Mouse (Mus musculus) heart, postnatal 25 days (tissue): ENCODE measurements around the gene Rptor. TPM values are rescaled to one million over a fixed set of nuclear protein-coding genes. Genes with fewer than 3 reads are reported as not detected.

Experiments
- DNase-seq: peaks from one replicate; pipeline ENCODE4 v3.0.0; 2022; ENCODE audit warnings: low spot score
- intact Hi-C: fragments of 180-260 bp; cut with DNase I; formaldehyde crosslinking; loops from one replicate; pipeline ENCODE4 v1.15.1; 2025
- total RNA-seq, 2 experiments: library from RNA; stranded (reverse); gene quantifications; 2 replicates each; pipeline ENCODE4 v1.2.3; 2021

The Rptor gene
- total RNA-seq, 2 experiments from 2014 or later: 32.5 to 34.4 TPM

- intact Hi-C loops: no loop called here
- no peak for DNase-seq
These were observed 273.0 kb downstream of the Rptor start for GRCm38 (mm10) chr11:119875685-119876084.

- no peak for DNase-seq
- intact Hi-C loops: no loop called here
These were observed 274.4 kb downstream of the Rptor start for GRCm38 (mm10) chr11:119877124-119877523.

GRCm38 (mm10) chr11:119879573-119879972 lies 276.9 kb downstream of the Rptor start:
- DNase-seq: no peak
- intact Hi-C loops: no loop called here

- intact Hi-C loops: no loop called here
- DNase-seq: no peak
These were observed 280.9 kb downstream of the Rptor start for GRCm38 (mm10) chr11:119883646-119884045.

- no peak for DNase-seq
- intact Hi-C loops: no loop called here
These were observed 287.3 kb downstream of the Rptor start for GRCm38 (mm10) chr11:119889966-119890365.

- DNase-seq: no peak
- intact Hi-C loops: no loop called here
These were observed 289.0 kb downstream of the Rptor start for GRCm38 (mm10) chr11:119891601-119892215.

GRCm38 (mm10) chr11:119893667-119894236 lies 291.0 kb downstream of the Rptor start:
- DNase-seq: no peak
- intact Hi-C loops: no loop called here

- intact Hi-C loops: no loop called here
- no peak for DNase-seq
These were observed 291.9 kb downstream of the Rptor start for GRCm38 (mm10) chr11:119894634-119895033.

GRCm38 (mm10) chr11:119897041-119897440 lies 294.3 kb downstream of the Rptor start:
- no peak for DNase-seq
- intact Hi-C loops: no loop called here

GRCm38 (mm10) chr11:119898976-119899375 lies 296.3 kb downstream of the Rptor start:
- intact Hi-C loops: no loop called here
- DNase-seq: no peak

GRCm38 (mm10) chr11:119901174-119901573 lies 298.5 kb downstream of the Rptor start:
- intact Hi-C loops: no loop called here
- no peak for DNase-seq

- DNase-seq: no peak
- intact Hi-C loops: no loop called here
These were observed 300.2 kb downstream of the Rptor start for GRCm38 (mm10) chr11:119902891-119903290.

- DNase-seq: no peak
- intact Hi-C loops: loop anchor here (1.0 kb wide), 1 partner anchor 401 kb away; no protein-coding TSS in a partner anchor
These were observed 302.0 kb downstream of the Rptor start for GRCm38 (mm10) chr11:119904621-119905286.

GRCm38 (mm10) chr11:119905794-119906193 lies 303.1 kb downstream of the Rptor start:
- intact Hi-C loops: loop anchor here (1.0 kb wide), 1 partner anchor 402 kb away; no protein-coding TSS in a partner anchor
- no peak for DNase-seq

- DNase-seq: no peak
- intact Hi-C loops: no loop called here
These were observed 304.4 kb downstream of the Rptor start for GRCm38 (mm10) chr11:119907006-119907650.

- no peak for DNase-seq
- intact Hi-C loops: no loop called here
These were observed 305.0 kb downstream of the Rptor start for GRCm38 (mm10) chr11:119907711-119908110.

- intact Hi-C loops: loop anchor here (1.0 kb wide), 1 partner anchor 82 kb away; no protein-coding TSS in a partner anchor
- peak; percentile 24 for DNase-seq
These were observed 306.7 kb downstream of the Rptor start for GRCm38 (mm10) chr11:119909436-119909835.

GRCm38 (mm10) chr11:119912845-119913244 lies 310.1 kb downstream of the Rptor start:
- intact Hi-C loops: no loop called here
- DNase-seq: no peak

- intact Hi-C loops: no loop called here
- peak; percentile 74 for DNase-seq
These were observed 310.7 kb downstream of the Rptor start, which contains the start of gene Chmp6 for GRCm38 (mm10) chr11:119913291-119913934. Gene Chmp6, plus strand, starts transcription at chr11:119913441.

- intact Hi-C loops: no loop called here
These were observed 311.2 kb downstream of the Rptor start for GRCm38 (mm10) chr11:119913935-119914314.

More at GRCm38 (mm10) chr11:119913935-119914314, 311.2 kb downstream of the Rptor start:
- no peak for DNase-seq
